Mouse (Mus musculus): ENCODE results near the gene Comt.

GRCm38 (mm10) chr16:18448104-18448503, 21.5 kb upstream of the Comt start:
- TF ChIP-seq CTCF (IDR thresholded peaks at IDR 0.05; ENCODE audit: low read depth, low read length) (no peak), GATA2 (IDR thresholded peaks at IDR 0.05; ENCODE audit: borderline replicate concordance, low read depth, low read length) (no peak)
